Mouse (Mus musculus): ENCODE measurements around the gene Sgk1. TPM values are rescaled to one million over a fixed set of nuclear protein-coding genes. Genes with fewer than 3 reads are reported as not detected.

Sgk1 gene
- 258 TPM for total RNA-seq (2023)

GRCm38 (mm10) chr10:21882184-21883081 lies at the start of gene Sgk1:
Gene Sgk1, plus strand, starts transcription at chr10:21882184.

Other genes starting within 250 kb of the Sgk1 start
- gene 4930444G20Rik, start 185.9 kb downstream of the Sgk1 start, total RNA-seq (2023), result not detected

All from CD8-positive naive resting alpha-beta T cell, adult 57 days (primary cell).